Mouse (Mus musculus) layer of hippocampus, postnatal 36 days (tissue): ENCODE results near the gene Tmem29. TPM values are rescaled to one million over a fixed set of nuclear protein-coding genes. Genes with fewer than 3 reads are reported as not detected.
"Not testable (repeated sequence)": the region's sequence is repeated elsewhere in the genome, so short reads cannot be mapped to it uniquely, and the experiment has no call there.

Source experiments
- DNase-seq, 2 experiments: peaks; one replicate each; pipeline ENCODE4 v3.0.0; 2022
- total RNA-seq, 2 experiments: library from RNA; stranded (reverse); gene quantifications; 2 replicates each; pipeline ENCODE4 v1.2.3; 2021

The Tmem29 gene
- total RNA-seq, result 10 to 100 TPM; 40.6 to 51.4 TPM

GRCm38 (mm10) chrX:150458766-150459350 lies at the start of gene Tmem29:
TSS of gene Tmem29 (minus strand) at chrX:150459154.
- peak; percentile 84 to 90 for DNase-seq

DNA sequence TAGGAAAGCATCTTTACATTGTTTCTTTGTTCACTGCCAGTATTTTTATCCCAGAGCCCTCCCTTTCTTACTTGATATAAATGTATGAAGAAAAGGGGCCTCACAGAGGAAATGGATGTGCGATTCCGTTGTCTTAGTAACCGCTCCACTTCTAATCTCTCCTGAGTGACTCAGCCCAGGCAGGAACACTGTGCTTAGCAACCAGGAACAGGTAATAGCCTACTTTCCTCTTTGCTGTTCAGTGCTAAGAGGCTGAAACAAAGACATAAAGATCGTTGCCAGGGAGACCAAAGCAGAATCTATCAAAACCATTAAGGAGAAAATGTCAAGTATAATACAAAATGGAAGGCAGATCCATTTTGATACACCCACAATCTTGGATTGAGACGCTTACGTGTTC lies 49.7 kb upstream of the Tmem29 start:
- no peak for DNase-seq

GRCm38 (mm10) chrX:150487811-150488210 lies 28.9 kb upstream of the Tmem29 start:
- DNase-seq, result not testable (repeated sequence)

- DNase-seq, result not testable (repeated sequence)
These were observed 27.5 kb upstream of the Tmem29 start for GRCm38 (mm10) chrX:150486314-150487030.

GRCm38 (mm10) chrX:150477854-150478780 lies 19.2 kb upstream of the Tmem29 start:
- DNase-seq, result peak; percentile 80 to 89

DNA sequence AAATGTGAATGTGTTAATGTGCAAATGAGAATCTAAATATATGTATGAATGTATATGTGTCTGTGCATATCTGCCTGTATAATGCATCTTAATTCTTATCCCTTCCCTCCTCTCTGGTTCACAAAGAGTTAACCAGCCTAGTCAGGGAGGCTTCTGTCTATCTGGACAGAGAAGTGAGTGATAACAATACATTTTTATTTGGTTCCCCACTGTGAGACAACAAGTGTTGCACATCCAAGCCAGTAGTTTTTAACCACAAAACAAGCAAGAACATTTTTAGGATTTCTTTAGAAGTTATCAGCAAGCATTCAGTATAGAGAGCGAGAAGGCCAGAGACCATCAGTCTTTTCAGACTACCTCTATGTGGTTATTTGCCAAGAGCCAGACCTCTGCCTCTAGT lies 12.5 kb upstream of the Tmem29 start:
- no peak for DNase-seq

- DNase-seq, result no peak
These were observed 9.3 kb upstream of the Tmem29 start for GRCm38 (mm10) chrX:150468266-150468665.

- not testable (repeated sequence) for DNase-seq
These were observed 7.9 kb upstream of the Tmem29 start for GRCm38 (mm10) chrX:150466817-150467216.

GRCm38 (mm10) chrX:150460143-150460542 lies 1.2 kb upstream of the Tmem29 start:
- no peak for DNase-seq

- no peak for DNase-seq
These were observed 515 bp upstream of the Tmem29 start for GRCm38 (mm10) chrX:150459411-150459927.

GRCm38 (mm10) chrX:150458136-150458535 lies 818 bp downstream of the Tmem29 start:
- DNase-seq, result no peak

DNA sequence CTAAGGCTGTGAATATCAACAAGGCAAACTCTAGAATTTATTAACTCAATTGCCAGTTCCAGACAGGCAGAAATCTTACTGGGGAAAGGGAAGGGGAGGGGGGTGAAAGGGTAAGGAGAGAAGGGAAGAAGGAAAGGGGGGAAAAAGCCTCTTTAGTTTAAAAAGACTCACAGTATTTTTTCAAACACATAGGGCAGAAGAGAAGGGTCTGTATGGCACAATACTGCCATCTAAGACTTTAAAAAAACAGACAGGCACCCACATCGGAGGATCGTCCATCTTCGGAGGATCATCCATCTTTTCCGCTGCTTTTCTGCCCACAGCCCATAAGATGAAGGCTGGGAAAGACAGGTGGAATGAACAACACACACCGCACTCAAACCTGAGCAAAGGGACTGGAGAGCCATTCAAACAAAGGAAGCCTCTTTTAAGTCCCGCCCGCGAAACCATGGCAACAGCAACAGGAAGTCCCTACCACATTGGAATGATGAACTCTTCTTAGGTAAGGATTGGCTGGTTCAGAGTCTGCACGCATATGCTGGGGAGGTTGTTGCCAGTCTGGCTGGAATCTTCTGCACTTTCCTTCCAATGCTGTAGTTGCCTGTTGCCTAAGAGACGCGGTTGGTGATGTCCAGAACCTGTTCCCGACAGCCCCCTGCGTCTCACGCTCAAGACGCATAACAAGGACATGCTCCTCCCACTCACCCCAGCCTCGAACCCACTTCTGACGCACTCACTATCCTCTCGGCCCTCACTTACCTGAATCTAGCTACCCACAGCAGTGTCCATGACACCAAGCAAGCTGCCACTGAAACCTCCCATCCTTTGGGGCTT lies 18.2 kb downstream of the Tmem29 start:
- DNase-seq, result peak; percentile 70 to 78

- no peak for DNase-seq
These were observed 22.6 kb downstream of the Tmem29 start for GRCm38 (mm10) chrX:150436373-150436772.

DNA sequence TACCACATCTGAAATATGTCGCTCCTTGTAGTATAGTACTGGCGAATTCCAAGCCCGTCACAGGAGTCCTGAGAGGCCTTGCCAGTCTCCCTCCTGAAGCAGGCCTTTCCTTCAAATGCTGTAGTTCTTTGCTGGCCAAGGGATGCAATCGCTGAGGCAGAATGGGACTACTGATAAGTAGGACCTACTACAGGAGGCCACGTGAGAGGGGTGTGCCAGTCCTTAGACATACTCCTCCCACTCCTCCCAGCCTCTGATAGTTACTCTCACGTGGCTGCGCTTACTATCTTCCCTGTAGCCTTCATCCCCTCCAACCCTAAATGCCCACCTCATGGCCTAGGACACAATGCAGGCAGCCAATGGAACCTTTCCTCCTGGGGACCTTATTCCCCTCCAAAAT lies 23.6 kb downstream of the Tmem29 start:
- DNase-seq, result no peak

- DNase-seq, result no peak
These were observed 45.4 kb downstream of the Tmem29 start for GRCm38 (mm10) chrX:150413505-150413904.

Other genes starting within 250 kb of the Tmem29 start
- gene Alas2, start 88.2 kb upstream of the Tmem29 start, total RNA-seq, result 1 to 10 TPM; 3.8 to 4.5 TPM
- gene Pfkfb1, start 129.1 kb upstream of the Tmem29 start, total RNA-seq, result 1 to 10 TPM in 1 of 2 experiments, under 1 TPM in 1; 0.99 to 1.1 TPM
- 10 to 100 TPM; 13.2 to 17.2 TPM for gene Apex2, start 130.7 kb upstream of the Tmem29 start, total RNA-seq
- gene Tro, start 198.4 kb upstream of the Tmem29 start, total RNA-seq, result 100 to 1,000 TPM; 143 to 155 TPM